Mouse (Mus musculus) ovary, postnatal 36 days (tissue): ENCODE measurements around the gene E2f4.

ENCODE experiments used
- DNase-seq: peaks from one replicate; pipeline ENCODE4 v3.0.0; 2022; ENCODE audit warnings: low spot score, mixed read lengths

The E2f4 gene

GRCm38 (mm10) chr8:105348450-105349095 lies 51.1 kb downstream of the E2f4 start, which contains the start of gene Slc9a5:
Slc9a5 (plus strand) TSS chr8:105348843.
- DNase-seq = peak; percentile 58

DNA sequence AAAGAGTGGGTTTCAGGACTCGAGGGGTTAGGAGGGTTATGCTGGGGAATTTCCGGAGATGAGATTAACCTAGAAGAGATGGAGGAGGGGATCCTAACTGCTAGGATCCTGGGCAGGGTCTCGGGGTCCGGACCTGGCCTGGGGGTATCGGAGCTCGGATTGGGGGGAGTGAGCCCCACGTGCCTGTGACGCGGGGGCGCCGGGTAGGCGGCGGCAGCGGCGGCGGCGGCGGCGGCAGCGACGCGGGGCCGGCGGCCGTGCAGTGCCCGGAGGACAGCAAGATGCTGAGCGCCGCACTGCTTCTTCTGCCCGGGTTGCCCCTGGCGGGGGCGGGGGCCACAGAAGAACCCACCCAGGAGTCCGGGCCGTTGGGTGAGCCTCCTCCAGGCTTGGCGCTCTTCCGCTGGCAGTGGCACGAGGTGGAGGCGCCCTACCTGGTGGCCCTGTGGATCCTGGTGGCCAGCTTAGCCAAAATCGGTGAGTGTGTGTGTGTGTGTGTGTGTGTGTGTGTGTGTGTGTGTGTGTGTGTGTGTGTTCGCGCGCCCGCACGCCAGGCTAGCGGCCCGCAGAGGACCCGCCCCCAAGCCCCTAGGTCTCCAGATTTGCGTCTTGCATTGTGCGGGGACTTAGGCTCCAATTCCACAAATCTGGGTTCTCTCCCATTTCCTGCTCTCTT lies 51.8 kb downstream of the E2f4 start:
- DNase-seq = no peak

DNA sequence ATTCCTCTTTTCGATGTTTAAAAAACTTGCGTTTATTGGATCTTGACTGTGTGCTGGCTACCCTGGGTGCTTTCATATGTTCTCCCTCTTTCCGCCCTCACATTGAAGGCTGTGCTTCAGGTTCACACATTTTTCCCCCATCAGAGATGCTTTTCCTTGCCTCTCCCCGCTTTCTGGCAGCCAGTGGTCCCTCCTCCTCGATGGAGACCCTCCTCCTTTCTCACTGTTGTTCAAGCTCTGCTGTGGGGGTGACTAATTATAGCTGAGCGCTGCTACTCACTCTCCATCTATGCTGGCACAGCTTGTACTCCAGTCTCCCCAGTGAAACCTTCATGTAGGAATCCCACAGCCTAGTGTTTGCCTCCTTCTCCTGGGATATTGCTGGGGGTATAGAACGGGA lies 52.7 kb downstream of the E2f4 start:
- no peak for DNase-seq

GRCm38 (mm10) chr8:105353583-105354135 lies 56.2 kb downstream of the E2f4 start:
- no peak for DNase-seq

DNA sequence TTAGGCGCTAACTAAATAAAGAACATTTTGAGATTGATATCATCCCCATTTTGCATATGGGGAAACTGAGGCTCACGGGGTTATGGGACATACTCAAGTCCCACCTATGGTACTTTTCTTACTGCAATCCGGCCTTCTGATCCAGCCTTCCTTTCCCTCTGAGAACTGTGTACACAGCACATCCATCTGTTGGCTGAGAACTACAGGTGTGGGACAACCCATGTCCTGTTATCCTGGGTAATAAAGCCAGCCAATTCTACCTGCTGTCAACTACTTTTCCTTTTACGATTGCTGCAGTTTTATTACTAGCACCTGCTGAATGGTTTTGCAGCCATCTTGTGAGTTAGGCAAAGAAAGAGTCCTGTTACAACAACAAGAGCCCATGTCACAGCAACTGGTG lies 57.1 kb downstream of the E2f4 start:
- no peak for DNase-seq
